Comparison of ENCODE assay signal across 25 mouse cellular contexts in the genomic region with DNA sequence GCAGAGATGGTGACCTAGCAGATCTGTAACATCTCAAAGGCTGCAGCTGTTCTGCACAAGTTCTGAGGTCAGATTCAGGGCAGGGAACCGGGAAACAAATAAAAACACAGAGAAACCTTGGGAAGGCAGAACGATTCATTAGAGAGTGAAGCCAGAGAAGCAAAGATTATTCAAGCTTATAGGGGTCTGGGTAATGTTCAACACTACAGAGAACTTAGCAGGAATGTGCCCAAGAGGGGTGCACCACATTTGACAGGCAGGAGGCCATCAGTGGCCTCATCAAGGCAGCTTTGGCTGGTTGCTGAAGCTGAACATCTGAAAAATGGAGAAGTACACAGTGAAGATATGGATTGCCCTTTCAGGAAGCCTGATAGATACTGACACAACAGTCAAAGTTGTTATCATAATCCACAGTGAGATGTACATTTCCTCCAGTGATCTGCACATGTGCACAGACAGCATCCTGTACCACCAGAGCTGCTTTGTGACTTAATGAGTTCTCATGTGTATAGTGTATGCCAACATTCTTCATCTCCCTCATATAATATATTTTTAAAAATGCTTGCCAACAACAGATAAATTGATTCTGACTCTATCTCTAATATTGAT.
DNase-seq lines count a peak whose midpoint lies in the region; ATAC-seq and TF ChIP-seq lines count a peak whose summit lies in the region.
"Had no signal": no experiment of that assay in that cellular context is flagged by ENCODE, and none has a peak within 500 bp of the region (broad histone marks: within the 10 kb centered on the region; RNA-seq: fewer than 3 reads in every experiment).

No protein-coding gene starts in this region.

- WGBS in kidney, postnatal 0 days = 20% methylated on average over 2 of the region's 2 CpGs
- WGBS in embryonic facial prominence, embryonic 10.5 days = 51% methylated on average over 2 of the region's 2 CpGs

- no peaks in the 10 kb centered on the region for H3K9me3 ChIP-seq in kidney, postnatal 0 days (replicated peaks; ENCODE audit: low read length)
- no peaks in the 10 kb centered on the region for H3K9me3 ChIP-seq in embryonic facial prominence, embryonic 10.5 days
- H3K9me3 ChIP-seq: embryonic facial prominence, embryonic 13.5 days; heart, embryonic 15.5 days; midbrain, embryonic 12.5 days; neural tube, embryonic 12.5 days; stomach, embryonic 15.5 days had no signal

- H3K4me2 ChIP-seq in kidney, postnatal 0 days (ENCODE audit: low read length) = no peak overlapping the region
- H3K4me2 ChIP-seq: embryonic facial prominence, embryonic 13.5 days; heart, embryonic 15.5 days; midbrain, embryonic 12.5 days; neural tube, embryonic 12.5 days; stomach, embryonic 15.5 days had no signal

- peak overlapping the region; percentile 34; the same call in 1 of the 2 replicates for H3K27ac ChIP-seq in kidney, postnatal 0 days
- H3K27ac ChIP-seq in embryonic facial prominence, embryonic 10.5 days (replicated peaks) = no peak overlapping the region
- H3K27ac ChIP-seq: embryonic facial prominence, embryonic 13.5 days; heart, embryonic 15.5 days; hindbrain, postnatal 0 days; left cerebral cortex, adult 2 months; midbrain, embryonic 12.5 days; neural tube, embryonic 12.5 days; stomach, embryonic 15.5 days had no signal

- no peak for TF ChIP-seq CTCF in kidney, postnatal 0 days (IDR thresholded peaks at IDR 0.05; ENCODE audit: low read depth)

- no peaks in the 10 kb centered on the region for H3K27me3 ChIP-seq in kidney, postnatal 0 days (ENCODE audit: insufficient read depth, low read length)
- no peaks in the 10 kb centered on the region for H3K27me3 ChIP-seq in embryonic facial prominence, embryonic 10.5 days (replicated peaks; ENCODE audit: low read depth, poor library complexity, severe bottlenecking)
- H3K27me3 ChIP-seq: embryonic facial prominence, embryonic 13.5 days; heart, embryonic 15.5 days; midbrain, embryonic 12.5 days; neural tube, embryonic 12.5 days; stomach, embryonic 15.5 days had no signal

- H3K36me3 ChIP-seq in kidney, postnatal 0 days (ENCODE audit: insufficient read depth, low read length) = no peaks in the 10 kb centered on the region
- no peaks in the 10 kb centered on the region for H3K36me3 ChIP-seq in embryonic facial prominence, embryonic 10.5 days (replicated peaks)
- H3K36me3 ChIP-seq: embryonic facial prominence, embryonic 13.5 days; heart, embryonic 15.5 days; midbrain, embryonic 12.5 days; neural tube, embryonic 12.5 days; stomach, embryonic 15.5 days had no signal

- no peak overlapping the region for H3K4me3 ChIP-seq in kidney, postnatal 0 days (replicated peaks; ENCODE audit: low read depth, low read length)
- no peak overlapping the region for H3K4me3 ChIP-seq in embryonic facial prominence, embryonic 10.5 days
- H3K4me3 ChIP-seq: embryonic facial prominence, embryonic 13.5 days; heart, embryonic 15.5 days; left cerebral cortex, adult 2 months; midbrain, embryonic 12.5 days; neural tube, embryonic 12.5 days; stomach, embryonic 15.5 days had no signal

- H3K9ac ChIP-seq in kidney, postnatal 0 days (ENCODE audit: low read depth, low read length) = no peak overlapping the region
- H3K9ac ChIP-seq: embryonic facial prominence, embryonic 13.5 days; heart, embryonic 15.5 days; midbrain, embryonic 12.5 days; neural tube, embryonic 12.5 days; stomach, embryonic 15.5 days had no signal

- H3K4me1 ChIP-seq in kidney, postnatal 0 days (replicated peaks; ENCODE audit: insufficient read depth, low read length) = peaks cover 12% of the 10 kb centered on the region; the same call in 1 of the 2 replicates
- no peaks in the 10 kb centered on the region for H3K4me1 ChIP-seq in embryonic facial prominence, embryonic 10.5 days
- H3K4me1 ChIP-seq: embryonic facial prominence, embryonic 13.5 days; heart, embryonic 15.5 days; midbrain, embryonic 12.5 days; neural tube, embryonic 12.5 days; stomach, embryonic 15.5 days had no signal

- DNase-seq in kidney, postnatal 0 days (ENCODE audit: low spot score) = peak; percentile 28
- no peak for DNase-seq in kidney, postnatal 36 days
- peak; percentile 23 for DNase-seq in embryonic facial prominence, embryonic 10.5 days (ENCODE audit: low spot score)
- DNase-seq in lung, postnatal 25 days (ENCODE audit: low spot score) = no peak
- DNase-seq in urinary bladder, postnatal 25 days (ENCODE audit: low spot score) = no peak
- no peak for DNase-seq in left cerebral cortex, adult 11 months (ENCODE audit: low spot score)
- DNase-seq: adrenal gland, postnatal 36 days; B cell, adult 2 months; cerebellum, adult 8-10 months; gastrocnemius, postnatal 25 days; kidney, adult 2 months; left cerebral cortex, postnatal 4 days; lung, adult 2 months; lung, postnatal 36 days; right cerebral cortex, adult 18-20 months had no signal

- no peak; the same call in 1 of the 2 replicates for ATAC-seq in kidney, postnatal 0 days (replicated peaks; ENCODE audit: low FRiP score, low read depth)
- peak; percentile 73 for ATAC-seq in CD4-positive, CD25-positive, alpha-beta regulatory T cell, adult 4 months
- peak; percentile 92 for ATAC-seq in megakaryocyte progenitor cell, adult 5-6 weeks (replicated peaks; ENCODE audit: poor library complexity)
- ATAC-seq: forebrain, embryonic 14.5 days; hindbrain, postnatal 0 days had no signal

Comparison
In these comparisons a context has a peak if more than half of its experiments do, and no peak if none do; other contexts are left out.
1. DNase-seq: peak in kidney, postnatal 0 days (single experiment) and embryonic facial prominence, embryonic 10.5 days (single experiment); none in kidney, postnatal 36 days (0 of 2), lung, postnatal 25 days (single experiment), urinary bladder, postnatal 25 days (single experiment) and left cerebral cortex, adult 11 months (single experiment).